Mouse (Mus musculus) thymus, adult 2 months (tissue): Measurements from ENCODE around the gene Hsd17b14.

Experiments
- CTCF ChIP-seq: fragments of 200-500 bp; IDR thresholded peaks from 2 replicates; pipeline ENCODE4 v1.5.1; 2012; ENCODE audit warnings: mild to moderate bottlenecking, control low read depth, low read length, moderate library complexity, borderline replicate concordance; ENCODE audit not compliant: control insufficient read depth, poor library complexity, insufficient read depth; ENCODE audit errors: extremely low read depth
- POLR2A ChIP-seq: fragments of 200-500 bp; IDR thresholded peaks from 2 replicates; pipeline ENCODE4 v1.6.1; 2012; ENCODE audit warnings: mild to moderate bottlenecking, low read length, control low read depth, moderate library complexity; ENCODE audit not compliant: control insufficient read depth, poor library complexity, insufficient read depth; ENCODE audit errors: extremely low read depth

DNA sequence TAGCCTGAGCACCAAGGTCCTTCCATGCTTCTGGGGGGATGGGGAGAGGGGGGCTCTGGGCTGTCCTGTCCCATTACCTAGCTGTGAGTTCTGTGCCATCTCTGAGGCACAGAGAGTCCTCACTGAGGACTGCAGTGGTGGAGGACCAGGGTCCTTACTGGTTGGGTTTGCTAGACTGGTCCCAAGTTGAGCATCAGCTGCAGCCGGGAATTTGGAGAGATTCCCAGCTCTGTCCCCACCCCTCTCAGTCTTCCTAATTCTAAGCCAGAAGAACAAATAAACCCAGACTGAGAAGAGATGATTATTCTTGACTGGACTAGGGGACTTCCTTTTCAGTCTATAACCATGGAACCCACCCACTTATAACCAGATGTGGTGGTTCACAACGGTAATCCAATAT is 24.1 kb upstream of the Hsd17b14 start:
- TF ChIP-seq CTCF (no peak), POLR2A (no peak)
